Mouse (Mus musculus) urinary bladder, postnatal 4 days (tissue): ENCODE data around the gene Dkk2.
"Not testable (repeated sequence)": the region's sequence is repeated elsewhere in the genome, so short reads cannot be mapped to it uniquely, and the experiment has no call there.

Experiments
- DNase-seq, 2 experiments: peaks; one replicate each; pipeline ENCODE4 v3.0.0; 2021 to 2022; ENCODE audit warnings: low spot score in 2 of 2

The Dkk2 gene

DNA sequence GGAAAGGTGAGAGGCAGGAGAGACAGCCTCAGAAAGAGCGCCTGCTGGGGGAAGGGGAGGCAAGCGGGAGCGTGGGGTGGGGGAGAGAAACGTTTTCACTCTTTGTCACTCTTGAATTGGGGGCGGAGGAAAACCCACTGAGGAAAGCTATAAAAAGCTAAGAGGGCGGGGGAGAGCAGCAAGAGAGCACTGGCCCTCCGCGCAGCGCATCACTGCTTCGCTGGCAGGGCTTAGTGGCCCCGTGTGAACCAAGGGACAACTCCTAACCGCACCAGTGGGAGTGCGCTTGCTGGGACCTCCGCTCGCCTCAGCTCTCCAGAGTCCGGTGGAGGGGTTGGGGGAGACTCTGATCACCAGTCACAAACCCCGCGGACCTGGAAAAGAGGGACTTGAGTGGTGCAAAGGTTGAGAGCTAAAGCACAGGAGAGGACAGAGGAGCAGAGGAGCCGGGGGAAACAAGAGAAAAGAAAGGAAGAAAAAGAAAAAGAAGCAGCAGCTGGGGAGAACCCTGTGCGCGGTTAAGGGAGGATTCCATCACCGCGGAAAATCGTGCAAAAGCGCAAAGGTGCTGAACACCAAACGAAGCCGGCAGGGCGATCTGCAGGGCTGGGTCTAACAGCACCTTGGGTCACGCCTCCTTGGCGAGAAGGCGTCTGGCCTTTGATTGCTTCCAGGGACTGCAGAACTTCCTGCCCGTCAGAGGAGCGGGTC is at the start of gene Dkk2:
Gene Dkk2 (plus strand): TSS at position 181 of the 711 bp plus-strand sequence.
- DNase-seq, result no peak

DNA sequence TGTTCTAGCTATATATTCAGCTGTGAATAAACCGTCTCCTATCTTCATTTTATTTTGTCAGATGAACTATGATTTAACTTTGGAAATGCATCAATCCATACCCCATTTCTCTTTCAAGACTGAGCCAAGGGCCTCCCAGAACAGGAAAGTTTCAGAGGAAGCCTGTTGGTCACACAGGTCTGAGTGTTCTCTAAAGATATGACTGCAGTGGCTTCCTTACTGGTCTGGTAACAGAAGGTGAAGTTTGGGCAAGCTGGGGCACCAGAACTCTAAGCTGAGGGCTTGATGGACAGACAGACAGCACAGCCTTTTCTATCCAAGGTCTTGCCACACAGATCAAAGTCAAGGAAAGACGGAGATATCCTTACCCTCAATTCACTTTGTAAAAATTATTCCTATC is 48.4 kb upstream of the Dkk2 start:
- DNase-seq, result no peak

DNA sequence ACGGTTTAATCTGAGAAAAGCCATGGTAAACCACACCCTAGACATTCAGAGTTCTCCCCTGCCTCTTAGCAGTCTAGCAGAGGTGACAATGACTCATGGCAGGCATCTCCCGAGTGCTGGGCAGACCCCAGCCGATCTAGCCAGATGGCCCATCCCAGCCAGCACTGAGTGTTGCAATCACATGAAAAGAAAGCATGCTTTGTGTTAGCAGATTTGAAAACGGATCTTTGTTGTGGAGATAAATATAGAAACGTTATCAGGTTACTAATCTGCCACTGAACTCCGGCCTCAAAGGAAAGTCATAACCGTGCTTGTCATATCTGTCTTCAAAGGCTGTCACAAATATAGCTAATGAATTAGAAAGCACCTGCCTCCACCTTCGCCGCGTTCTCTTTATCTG is 47.4 kb upstream of the Dkk2 start:
- DNase-seq, result no peak

DNA sequence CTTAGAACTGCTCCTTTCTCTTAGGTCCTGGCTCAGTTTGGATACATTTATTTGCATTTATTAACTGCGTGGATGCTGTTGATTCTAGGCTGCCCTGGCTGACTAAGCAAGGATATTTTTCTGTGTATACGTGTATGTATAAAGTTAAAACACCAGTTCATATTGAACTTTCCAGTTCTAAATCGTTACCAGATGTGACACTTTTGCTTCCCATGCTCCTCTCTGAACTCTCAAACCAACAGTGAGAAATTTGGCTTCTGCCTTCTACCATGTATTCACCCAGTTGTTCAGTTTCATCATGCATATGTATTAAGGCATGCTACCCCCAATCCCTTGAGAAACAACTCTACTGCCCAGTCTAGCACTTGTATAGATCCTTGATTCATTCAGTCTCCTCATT is 45.0 kb upstream of the Dkk2 start:
- no peak for DNase-seq

DNA sequence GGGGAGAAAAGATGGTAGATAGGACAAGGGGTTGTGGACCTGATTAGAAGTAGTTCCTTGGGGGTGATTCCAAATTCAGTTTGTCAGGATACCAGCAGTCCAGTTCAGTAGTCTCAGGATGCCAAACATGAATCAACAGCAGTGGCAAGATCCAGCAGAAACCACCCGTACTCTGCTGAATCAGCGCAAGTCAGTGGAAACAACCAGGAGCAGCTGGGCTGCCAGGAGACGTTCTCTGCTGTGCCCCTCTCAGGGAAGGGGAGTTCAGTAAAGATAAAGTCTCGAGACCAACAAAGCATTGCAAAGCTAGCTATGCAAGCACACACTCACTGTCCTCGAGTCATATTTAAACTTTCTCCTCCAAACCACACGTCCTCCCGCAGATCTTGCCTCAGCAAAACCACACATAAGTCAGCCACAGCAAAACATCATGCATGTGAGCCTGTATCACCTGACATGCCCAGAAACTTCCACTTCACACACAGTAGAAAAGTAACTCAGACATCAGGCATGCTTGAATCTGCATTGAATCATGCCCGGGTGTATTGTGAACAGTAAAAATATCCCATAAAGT is 34.1 kb upstream of the Dkk2 start:
- DNase-seq, result no peak

DNA sequence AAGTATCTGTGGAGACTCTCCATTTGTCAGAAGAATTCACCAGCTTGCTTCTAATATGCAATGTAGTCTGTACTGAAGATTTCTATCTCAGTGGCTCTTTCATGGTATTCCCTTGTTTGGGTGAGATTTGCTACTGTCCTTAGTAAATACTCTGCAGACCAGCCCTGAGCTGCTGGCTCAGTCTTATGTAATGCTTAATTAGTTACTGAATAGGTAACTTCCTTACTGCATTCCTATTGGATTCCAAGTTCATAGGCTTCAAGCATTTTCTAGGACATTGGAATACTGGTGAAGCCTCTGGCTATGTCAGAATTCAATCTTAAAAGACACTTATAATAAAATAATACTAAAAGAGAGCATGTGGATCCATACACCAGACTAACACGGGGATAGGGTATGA is 22.3 kb upstream of the Dkk2 start:
- DNase-seq, result not testable (repeated sequence)

DNA sequence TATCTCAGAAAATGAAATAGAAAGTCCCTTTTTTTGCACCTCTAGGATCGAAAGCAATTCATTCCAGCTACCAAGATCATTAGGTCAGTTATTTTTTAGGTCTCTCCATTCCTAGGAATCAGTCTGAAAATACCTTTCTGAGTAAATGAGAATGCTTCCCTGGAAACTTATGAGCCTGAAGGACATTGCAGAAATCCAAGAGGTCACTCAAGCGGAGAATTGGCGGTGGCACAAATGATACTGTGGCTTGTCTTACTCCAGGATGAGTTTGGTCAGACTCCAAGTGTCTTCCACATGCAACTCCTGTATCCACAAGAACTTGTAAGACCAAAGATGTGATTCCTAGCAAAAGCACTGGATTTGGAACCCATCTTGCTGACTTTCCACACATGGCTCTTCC is 21.7 kb upstream of the Dkk2 start:
- DNase-seq, result no peak

DNA sequence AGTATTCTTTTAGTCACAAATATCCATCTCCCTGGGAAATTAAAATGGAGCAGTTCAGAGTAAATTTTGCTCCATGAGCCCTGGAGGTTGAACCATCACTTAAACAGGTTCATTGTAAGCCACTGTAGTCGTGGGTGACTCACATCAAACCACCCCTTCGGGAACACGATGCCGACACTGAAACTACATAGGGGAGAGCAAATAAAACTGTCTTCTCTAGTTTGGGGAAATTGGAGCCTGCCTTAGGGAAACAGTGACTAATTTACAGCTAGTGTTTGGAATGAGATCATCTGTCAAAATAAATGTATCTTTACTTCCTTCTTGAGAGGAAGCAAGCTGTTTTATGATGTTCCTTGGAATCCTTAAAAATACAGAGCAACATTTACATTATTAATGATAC is 21.1 kb upstream of the Dkk2 start:
- no peak for DNase-seq

DNA sequence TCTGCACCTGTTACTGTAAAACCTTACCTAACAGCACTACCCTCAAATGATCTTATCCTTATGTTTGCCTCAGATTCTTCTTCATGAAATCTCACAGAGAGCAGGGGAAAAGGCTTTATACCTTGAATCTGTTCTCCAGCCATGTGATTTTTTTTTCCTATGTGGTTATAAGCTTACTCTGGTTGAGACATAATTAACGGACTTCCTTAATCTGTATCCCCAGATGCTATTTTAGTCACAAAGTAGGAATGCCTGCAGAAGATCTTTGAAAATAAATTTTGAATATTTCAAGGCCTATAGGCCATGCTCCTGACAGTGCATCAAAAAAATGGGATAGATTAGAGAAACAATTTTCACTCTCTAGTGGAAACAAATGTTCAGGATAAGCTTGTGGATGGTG is 20.2 kb upstream of the Dkk2 start:
- no peak for DNase-seq

DNA sequence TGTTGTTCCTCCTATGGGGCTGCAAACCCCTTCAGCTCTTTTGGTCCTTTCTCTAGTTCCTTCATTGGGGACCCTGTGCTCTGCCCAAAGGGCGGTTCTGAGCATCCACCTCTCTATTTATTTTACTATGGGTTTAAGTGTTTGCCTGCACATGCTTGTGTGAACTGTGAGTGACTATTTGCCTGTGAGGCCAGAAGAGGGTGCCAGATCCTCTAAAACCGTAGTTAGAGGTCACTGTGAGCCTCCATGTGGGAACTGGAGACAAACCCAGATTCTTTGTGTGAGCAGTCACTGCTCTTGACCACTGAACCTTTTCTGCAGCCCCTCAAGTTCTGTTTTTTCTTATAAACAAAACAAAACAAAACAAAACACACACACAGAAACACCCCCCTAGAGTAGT is 14.1 kb upstream of the Dkk2 start:
- DNase-seq, result no peak

DNA sequence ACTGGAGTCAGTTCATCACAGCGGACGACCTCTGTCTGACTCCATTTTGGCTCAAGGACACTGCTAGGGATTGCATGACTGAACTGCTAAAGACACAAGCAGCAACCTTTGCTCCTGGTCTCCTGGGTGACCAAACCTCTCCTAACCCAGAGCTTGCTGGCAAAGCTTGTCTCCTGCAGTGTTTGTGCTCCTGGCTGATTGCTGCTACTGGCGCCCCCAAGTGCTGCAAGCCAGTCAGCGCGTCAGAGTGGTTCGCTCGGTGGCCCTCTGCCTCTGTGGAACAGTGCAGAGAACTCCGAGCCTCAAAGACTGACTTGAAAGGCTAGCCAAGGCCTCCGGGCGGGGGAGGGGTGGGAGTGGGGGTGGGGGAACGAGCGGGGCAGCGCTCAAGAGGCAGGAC is 1.1 kb upstream of the Dkk2 start:
- peak; percentile 33 to 67 for DNase-seq

DNA sequence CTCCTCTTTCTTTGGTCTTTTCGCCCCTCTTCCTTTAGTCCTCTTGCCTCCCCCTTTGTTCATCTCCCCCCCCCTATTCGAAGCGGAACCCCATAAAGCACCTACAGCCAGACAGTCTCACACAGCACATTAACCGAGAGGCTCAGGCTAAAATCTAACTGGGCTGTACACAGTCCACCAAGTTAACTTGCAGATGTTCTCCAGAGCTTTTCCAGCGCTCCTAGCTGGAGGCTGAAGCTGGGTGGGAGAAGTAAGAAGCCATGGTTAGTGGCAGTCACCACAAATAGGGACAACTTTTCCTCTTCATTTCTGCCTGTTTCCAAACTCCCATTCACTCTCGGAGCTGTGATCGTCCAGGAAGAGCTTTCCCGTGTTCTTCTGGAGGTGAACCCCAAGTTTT is 412 bp upstream of the Dkk2 start:
- no peak for DNase-seq

DNA sequence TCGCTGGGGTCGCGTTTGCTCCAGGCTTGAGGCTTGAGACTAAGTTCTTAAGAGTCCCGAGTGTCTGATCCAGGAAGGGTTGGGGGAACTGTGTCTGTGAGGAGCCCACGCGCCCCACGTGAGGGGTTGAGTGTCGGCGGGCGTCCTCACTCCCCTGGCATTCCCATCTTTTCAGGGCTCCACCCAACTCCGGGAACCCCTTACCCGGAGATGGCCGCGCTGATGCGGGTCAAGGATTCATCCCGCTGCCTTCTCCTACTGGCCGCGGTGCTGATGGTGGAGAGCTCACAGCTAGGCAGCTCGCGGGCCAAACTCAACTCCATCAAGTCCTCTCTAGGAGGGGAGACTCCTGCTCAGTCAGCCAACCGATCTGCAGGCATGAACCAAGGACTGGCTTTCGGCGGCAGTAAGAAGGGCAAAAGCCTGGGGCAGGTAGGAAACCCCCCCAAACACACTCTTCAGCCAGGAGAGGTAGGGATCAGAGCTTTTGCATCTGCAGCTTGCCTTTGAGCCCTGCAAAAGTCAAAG is 795 bp downstream of the Dkk2 start:
- no peak for DNase-seq

DNA sequence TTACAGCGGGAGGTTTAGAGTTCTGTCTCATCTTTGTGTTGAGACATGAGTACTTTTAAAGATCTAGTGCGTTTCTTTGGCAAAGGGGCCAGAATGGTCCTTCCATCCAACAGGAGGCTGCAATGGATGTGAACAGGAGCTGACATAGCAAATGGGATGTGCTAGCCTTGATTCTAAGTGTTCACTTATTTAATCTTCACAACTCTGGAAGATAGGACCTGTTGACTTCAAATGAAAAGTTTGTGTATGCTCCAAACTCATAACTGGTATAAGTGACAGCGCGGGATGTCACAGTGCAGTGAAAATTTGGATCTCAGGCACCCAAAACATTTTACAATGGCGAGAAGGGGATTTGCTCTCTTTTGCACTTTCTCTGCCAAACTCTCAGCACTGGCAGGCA is 1.4 kb downstream of the Dkk2 start:
- no peak for DNase-seq

DNA sequence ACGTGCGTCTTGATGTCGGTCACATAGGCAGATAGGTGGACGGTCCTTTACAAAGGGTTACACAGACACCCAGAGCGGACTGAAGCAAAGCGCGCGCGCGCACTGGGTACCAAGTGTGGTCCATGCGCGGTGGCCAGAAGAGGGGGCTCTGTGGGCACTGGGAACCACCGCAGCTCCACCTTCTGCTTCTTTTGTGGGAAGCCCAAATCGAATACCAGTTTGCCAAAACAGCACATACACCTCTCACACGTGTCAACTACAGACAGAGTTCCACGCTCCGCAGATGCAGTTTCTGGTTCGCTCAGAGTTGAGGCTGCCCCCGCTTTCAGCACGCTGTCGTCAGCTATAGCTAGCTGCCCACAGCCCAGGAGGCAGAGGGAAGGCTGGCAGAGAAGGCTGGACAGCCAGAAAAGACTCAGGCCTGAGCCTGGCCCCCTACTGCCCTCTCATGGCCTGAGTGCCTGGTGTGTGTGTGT is 2.0 kb downstream of the Dkk2 start:
- no peak for DNase-seq

DNA sequence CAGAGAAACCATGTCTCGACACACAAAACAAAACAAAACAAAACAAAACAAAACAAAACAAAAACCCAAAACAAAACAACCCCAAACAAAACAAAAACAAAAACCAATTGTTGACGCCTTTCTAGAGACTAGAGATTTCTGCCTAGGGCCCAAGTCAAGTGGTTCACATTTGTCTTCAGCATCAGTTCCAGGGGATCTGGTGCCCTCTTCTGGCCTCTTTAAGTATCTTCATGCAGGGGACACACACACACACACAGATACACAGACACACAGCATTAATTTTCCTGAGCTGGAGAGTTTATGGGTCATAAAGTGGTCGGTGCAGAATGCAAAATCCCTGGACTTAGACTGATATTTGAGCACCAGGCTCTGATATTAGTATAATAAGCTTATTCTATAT is 7.9 kb downstream of the Dkk2 start:
- no peak for DNase-seq

DNA sequence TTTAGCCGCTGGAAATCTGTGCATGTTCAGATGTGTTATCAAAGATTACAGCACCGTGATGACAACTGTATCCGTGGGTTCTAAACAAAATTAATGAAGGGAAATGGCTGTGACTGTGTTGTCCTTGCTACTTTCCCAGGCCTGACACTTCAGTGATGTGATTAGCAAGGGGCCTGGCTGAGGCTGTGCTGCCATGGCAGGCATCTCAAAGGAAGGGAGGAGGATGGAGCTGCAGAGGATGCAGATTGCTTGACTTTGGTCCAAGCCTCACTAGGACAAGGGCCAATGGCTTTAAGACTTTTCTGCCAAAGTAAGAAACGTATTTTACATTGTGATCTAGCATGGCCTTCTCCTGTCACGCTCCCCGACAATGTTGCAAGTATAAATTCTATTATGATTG is 11.2 kb downstream of the Dkk2 start:
- no peak for DNase-seq

DNA sequence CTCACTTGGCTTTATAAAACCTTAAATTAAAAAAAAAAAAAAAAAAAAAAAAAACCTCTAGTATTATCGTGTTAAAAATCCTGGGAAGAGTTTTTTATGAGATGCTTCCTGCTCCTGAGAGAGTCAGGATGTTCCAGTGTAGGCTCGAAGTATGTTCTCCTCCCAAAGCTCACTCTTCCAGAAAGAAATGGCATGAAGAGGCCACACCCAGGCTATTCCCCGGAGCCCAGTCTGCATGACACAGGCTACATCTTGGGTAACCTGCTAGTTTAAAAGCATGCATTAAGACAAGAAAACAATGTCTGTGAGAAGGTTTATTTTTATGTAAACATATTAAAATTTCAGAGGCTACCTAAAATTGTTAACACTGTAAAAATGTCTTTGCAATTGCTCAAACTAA is 15.7 kb downstream of the Dkk2 start:
- no peak for DNase-seq

DNA sequence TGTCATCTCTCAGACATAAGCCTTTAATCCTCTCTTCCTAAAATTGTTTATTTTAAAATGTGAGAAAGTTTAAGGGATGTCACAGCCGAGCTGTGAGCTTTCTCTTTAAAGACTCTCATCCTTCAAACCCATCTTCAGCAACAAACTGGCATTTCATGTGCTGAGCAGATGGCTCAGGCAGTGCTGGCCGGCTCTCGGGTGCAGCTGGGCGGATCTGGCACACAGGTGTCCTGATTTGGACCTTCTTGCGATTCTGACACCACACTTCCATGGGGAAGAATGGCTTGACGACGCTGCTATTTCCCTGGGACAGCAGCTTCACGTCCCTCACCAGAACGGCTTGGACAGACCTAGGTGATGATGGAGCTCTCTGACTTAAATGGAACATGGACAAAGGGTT is 17.9 kb downstream of the Dkk2 start:
- no peak for DNase-seq

DNA sequence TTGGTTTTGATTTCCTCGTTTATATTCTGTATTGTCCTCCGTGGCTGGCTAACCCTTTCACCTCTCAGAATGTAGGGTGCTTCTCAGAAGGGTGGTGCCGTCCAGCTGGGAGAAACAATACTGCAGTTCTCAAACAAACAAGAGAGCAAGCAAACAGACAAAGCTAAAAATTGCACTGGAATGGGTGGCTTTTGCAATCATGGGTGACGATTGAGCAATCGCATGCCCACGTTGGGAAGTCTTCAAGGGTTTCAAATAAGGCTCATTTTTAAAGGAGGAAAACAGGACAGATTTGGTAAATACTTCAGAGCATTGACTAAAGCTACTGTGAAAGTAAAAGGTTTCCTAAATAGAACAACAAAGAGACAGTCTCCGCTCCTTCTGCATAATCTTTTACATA is 18.4 kb downstream of the Dkk2 start:
- no peak for DNase-seq

DNA sequence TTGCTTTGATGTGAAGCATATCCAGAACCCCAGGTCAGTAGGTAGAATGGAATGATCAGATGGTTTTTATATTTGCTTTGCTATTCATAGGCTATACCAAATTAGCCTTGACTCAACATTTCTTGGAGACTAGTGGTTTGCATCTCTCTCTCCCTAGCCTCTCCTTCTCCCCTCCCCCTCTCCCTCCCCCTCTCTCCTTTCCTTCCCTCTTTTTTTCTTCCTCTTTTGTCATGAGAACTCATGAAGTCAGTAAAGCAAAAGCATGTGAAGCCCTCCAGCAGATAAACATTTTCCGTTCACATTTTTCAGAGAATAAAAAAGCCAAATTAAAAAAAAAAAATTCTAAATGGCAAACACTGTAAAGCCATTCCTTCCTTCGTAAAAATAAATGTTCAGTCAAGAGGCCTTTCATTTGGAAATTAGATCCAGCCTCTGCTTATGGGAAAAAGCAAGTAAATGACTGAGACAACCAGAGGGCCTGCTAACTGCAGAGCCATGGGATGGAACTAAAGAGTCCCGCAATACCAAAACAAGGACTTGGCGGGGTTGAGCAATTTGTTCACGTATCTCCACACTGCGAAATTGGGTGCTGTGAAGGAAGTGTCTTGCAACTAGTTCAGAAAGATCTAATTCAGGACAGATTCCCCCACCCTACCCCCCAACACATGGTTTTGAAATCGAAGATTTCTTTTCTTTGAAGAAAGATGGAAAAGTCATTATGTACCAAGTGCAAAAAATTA is 30.9 kb downstream of the Dkk2 start:
- no peak for DNase-seq

DNA sequence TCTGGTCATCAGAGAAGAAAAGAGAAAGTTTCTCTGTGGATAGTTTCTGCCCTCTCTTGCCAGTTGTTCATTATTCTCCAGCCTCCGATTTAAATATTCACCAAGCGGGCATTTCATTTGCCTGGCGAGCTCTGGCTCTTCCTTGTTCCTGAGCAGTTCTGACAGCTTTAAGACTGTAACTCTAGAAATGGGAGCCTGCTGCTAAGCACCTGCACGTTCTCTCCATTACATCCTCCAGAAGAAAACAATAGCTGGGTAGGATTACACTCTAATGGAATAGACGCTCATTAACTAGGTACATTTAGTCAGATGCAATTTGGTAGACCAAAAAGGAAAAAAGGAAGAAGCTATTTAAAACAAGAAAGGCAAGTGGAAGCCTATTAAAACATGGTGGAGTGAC is 36.3 kb downstream of the Dkk2 start:
- DNase-seq, result no peak

DNA sequence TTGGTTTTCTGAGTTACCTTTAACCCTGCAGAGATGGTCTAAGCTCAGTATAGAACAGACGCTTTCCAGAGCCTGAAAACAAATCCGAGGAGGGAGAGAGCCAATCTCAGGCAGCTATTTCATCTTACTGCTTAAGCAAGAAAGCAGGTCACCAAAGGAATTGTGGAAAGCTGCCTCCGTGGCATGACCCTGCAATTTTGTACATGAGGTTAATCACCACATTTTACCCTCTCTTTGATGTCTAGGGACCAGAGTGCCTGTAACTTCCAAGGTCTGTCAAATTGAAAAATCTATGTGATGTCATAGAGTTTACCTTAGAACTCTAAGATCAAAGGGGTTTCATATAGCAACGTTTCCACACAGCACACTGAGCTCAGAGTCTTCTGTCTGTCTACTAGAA is 37.5 kb downstream of the Dkk2 start:
- no peak for DNase-seq
